ENCODE assay signal across 8 mouse cellular contexts in the genomic region with DNA sequence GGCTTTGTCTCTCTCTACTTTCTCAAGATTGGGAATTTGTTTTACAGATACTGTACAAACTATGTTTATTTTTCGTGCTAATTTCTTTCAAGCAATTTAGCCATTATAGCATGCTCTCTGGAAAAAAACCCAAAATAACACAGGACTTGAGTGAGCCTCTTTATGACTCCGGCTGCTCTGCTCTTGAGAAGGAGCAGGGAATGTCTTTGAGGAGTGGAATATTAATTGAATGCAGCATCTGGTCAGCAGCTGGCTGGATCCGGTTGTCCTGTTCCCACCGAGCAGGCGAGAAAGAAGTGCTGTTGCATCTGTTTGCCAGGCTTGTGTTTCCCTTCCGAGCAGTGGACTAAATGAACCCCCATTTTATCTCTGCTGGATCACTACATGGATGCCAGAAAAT.
A peak's percentile ranks its signal among the peaks of the same experiment; 100 is the strongest.
DNase-seq lines count a peak whose midpoint lies in the region; ATAC-seq and TF ChIP-seq lines count a peak whose summit lies in the region.

No protein-coding gene starts in this region.

- no peak for TF ChIP-seq CTCF in brain, embryonic 14.5 days (IDR thresholded peaks at IDR 0.05; ENCODE audit: borderline replicate concordance, extremely low read depth, insufficient read depth, insufficient read length)

- H3K4me2 ChIP-seq in hindbrain, embryonic 14.5 days (replicated peaks) = peak overlapping the region; percentile 20

- TF ChIP-seq POLR2A in brain, embryonic 14.5 days (IDR thresholded peaks at IDR 0.05; ENCODE audit: borderline replicate concordance, extremely low read depth, insufficient read depth, insufficient read length, poor library complexity, severe bottlenecking) = no peak

- H3K4me3 ChIP-seq in hindbrain, embryonic 14.5 days (replicated peaks; ENCODE audit: low read length) = no peak overlapping the region

- H3K27ac ChIP-seq in hindbrain, embryonic 14.5 days = peak overlapping the region; percentile 71

- H3K9me3 ChIP-seq in hindbrain, embryonic 14.5 days (ENCODE audit: control insufficient read depth, low read length) = no peaks in the 10 kb centered on the region

- H3K27me3 ChIP-seq in hindbrain, embryonic 14.5 days (ENCODE audit: control insufficient read depth, insufficient read depth, low read length) = no peaks in the 10 kb centered on the region

- peak; percentile 86 for DNase-seq in brain, embryonic 14.5 days (ENCODE audit: low read depth)
- peak; percentile 19 for DNase-seq in embryo, embryonic 9.5 days (ENCODE audit: extremely low spot score)
- DNase-seq in hindbrain, embryonic 14.5 days (ENCODE audit: low spot score) = peak; percentile 67
- DNase-seq in lung, postnatal 14 days = peak; percentile 25
- DNase-seq in testis, postnatal 14 days (ENCODE audit: low spot score) = peak; percentile 9
- no peak for DNase-seq in urinary bladder, postnatal 36 days (ENCODE audit: low spot score in 2 of 2)
- no peak for DNase-seq in gastrocnemius, postnatal 10 days

- no peak for ATAC-seq in hindbrain, embryonic 14.5 days (ENCODE audit: low FRiP score)
- no peak for ATAC-seq in granulocyte monocyte progenitor cell, adult 5-6 weeks (replicated peaks; ENCODE audit: poor library complexity, severe bottlenecking)

- peaks cover 31% of the 10 kb centered on the region for H3K4me1 ChIP-seq in hindbrain, embryonic 14.5 days (replicated peaks; ENCODE audit: control insufficient read depth, insufficient read depth, low read length)

- H3K36me3 ChIP-seq in hindbrain, embryonic 14.5 days (replicated peaks; ENCODE audit: control insufficient read depth, insufficient read depth) = no peaks in the 10 kb centered on the region

- H3K9ac ChIP-seq in hindbrain, embryonic 14.5 days = no peak overlapping the region

- WGBS in hindbrain, embryonic 14.5 days = 16% methylated on average over 6 of the region's 6 CpGs

Comparison
In these comparisons a context has a peak if more than half of its experiments do, and no peak if none do; other contexts are left out.
1. DNase-seq: peak in brain, embryonic 14.5 days (single experiment), embryo, embryonic 9.5 days (single experiment), hindbrain, embryonic 14.5 days (single experiment), lung, postnatal 14 days (single experiment) and testis, postnatal 14 days (single experiment); none in urinary bladder, postnatal 36 days (0 of 2) and gastrocnemius, postnatal 10 days (single experiment).